Mouse (Mus musculus) hindbrain, embryonic 13.5 days (tissue): Measurements from ENCODE around the gene Kcna6. TPM values are rescaled to one million over a fixed set of nuclear protein-coding genes. Genes with fewer than 3 reads are reported as not detected.

ENCODE experiments used
- ATAC-seq: fragments of 200-750 bp; cut with Nextera tagmentation; 2 replicates; pipeline ENCODE4 v1.8.0; 2017; ENCODE audit warnings: moderate TSS enrichment; ENCODE audit not compliant: low FRiP score
- H3K27ac ChIP-seq: fragments of 300-500 bp; sonication (generic); 2 replicates; pipeline ENCODE4 v1.5.1; 2015; ENCODE audit warnings: inconsistent platforms, mild to moderate bottlenecking, moderate library complexity
- H3K27me3 ChIP-seq: fragments of 300-500 bp; sonication (generic); 2 replicates; pipeline ENCODE4 v1.6.1; 2015; ENCODE audit warnings: mild to moderate bottlenecking, inconsistent platforms
- H3K36me3 ChIP-seq: fragments of 300-500 bp; sonication (generic); 2 replicates; pipeline ENCODE4 v1.6.1; 2015; ENCODE audit warnings: mild to moderate bottlenecking, inconsistent platforms
- H3K4me1 ChIP-seq: fragments of 300-500 bp; sonication (generic); replicated peaks from 2 replicates; pipeline ENCODE4 v1.6.1; 2015; ENCODE audit warnings: inconsistent platforms
- H3K4me2 ChIP-seq: fragments of 300-500 bp; sonication (generic); 2 replicates; pipeline ENCODE4 v1.6.1; 2015; ENCODE audit warnings: inconsistent platforms, mild to moderate bottlenecking, moderate library complexity
- H3K4me3 ChIP-seq: fragments of 300-500 bp; sonication (generic); 2 replicates; pipeline ENCODE4 v1.5.1; 2015; ENCODE audit warnings: mild to moderate bottlenecking, inconsistent platforms
- H3K9ac ChIP-seq: fragments of 300-500 bp; sonication (generic); 2 replicates; pipeline ENCODE4 v1.6.1; 2015; ENCODE audit warnings: mild to moderate bottlenecking, inconsistent platforms
- H3K9me3 ChIP-seq: fragments of 300-500 bp; sonication (generic); 2 replicates; pipeline ENCODE4 v1.6.1; 2016; ENCODE audit warnings: inconsistent platforms
- WGBS: fragments of 180-500 bp; shearing (Covaris S2); methylation state at CpG from one replicate; pipeline ENCODE4 v1.1.7; 2015; 5-methylcytosine and 5-hydroxymethylcytosine counted together
- polyA plus RNA-seq: library from polyadenylated mRNA; unstranded; fragments of >200 nt; fragmentation: Nextera tagmentation; extraction: Ambion mirVana; gene quantifications from 2 replicates; pipeline ENCODE4 v1.2.1, GENCODE M21; 2015

Gene Kcna6
- polyA plus RNA-seq, 1 experiment from 2014 or later = 9.7 TPM

DNA sequence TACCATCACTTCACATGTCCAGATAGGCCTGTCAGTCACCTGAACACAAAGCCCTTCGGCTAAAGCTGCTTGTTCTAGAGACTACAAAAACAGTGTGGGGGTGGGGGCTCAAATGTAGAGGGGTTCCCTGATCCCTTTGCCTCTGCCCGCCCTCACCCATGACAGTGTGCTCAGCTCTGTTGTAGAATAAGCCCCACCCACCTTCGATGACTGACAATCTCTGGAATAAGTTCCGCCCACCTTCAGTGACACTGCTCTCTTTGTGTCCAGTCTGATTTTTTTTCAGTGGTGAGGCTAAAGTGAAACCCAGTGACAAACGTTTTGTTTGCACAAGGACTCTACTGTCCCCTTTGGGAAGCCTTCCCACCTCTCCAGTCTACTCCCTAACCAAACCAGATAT lies 26.1 kb upstream of the Kcna6 start:
- H3K27ac ChIP-seq = peak overlapping the region; percentile 85; the same call in 1 of the 2 replicates
- H3K9ac ChIP-seq = no peak overlapping the region
- H3K4me3 ChIP-seq = no peak overlapping the region
- no peaks in the 10 kb centered on the region for H3K36me3 ChIP-seq
- WGBS = 47% methylated on average over 5 of the region's 5 CpGs
- peaks cover 49% of the 10 kb centered on the region for H3K4me1 ChIP-seq
- no peak overlapping the region for H3K4me2 ChIP-seq
- H3K27me3 ChIP-seq = no peaks in the 10 kb centered on the region
- no peak for ATAC-seq
- H3K9me3 ChIP-seq = no peaks in the 10 kb centered on the region

DNA sequence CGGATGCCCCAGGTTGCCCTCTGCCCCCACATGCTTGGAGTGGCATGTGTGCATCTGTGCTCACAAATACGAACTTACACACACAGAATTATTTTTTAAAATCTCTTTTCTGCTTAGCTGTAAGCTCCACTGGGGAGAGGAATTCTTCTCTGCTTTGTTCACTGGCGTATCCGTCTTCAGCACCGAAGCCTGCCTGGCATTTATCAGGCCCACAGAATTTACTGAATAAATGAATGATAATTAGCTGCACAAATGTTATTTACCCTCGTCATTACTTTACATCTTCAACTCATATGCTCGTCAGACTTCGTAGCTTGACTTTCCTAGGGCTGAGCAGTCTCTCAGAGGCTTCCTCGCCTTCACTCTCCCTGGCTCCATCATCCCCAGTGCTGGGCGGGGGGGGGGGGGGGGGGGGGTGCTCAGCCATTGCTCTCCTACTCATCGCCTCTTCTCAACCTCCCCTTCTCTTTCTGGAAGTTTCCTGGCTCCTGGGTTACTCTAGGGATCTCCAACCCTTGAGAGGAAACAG lies 24.2 kb upstream of the Kcna6 start:
- H3K9me3 ChIP-seq = no peaks in the 10 kb centered on the region
- no peak for ATAC-seq
- no peaks in the 10 kb centered on the region for H3K27me3 ChIP-seq
- H3K4me3 ChIP-seq = no peak overlapping the region
- peaks cover 39% of the 10 kb centered on the region for H3K4me1 ChIP-seq
- no peak overlapping the region for H3K9ac ChIP-seq
- H3K27ac ChIP-seq = peak overlapping the region; percentile 19; the same call in 1 of the 2 replicates
- no peak overlapping the region for H3K4me2 ChIP-seq
- no peaks in the 10 kb centered on the region for H3K36me3 ChIP-seq
- WGBS = 49% methylated on average over 11 of the region's 11 CpGs

DNA sequence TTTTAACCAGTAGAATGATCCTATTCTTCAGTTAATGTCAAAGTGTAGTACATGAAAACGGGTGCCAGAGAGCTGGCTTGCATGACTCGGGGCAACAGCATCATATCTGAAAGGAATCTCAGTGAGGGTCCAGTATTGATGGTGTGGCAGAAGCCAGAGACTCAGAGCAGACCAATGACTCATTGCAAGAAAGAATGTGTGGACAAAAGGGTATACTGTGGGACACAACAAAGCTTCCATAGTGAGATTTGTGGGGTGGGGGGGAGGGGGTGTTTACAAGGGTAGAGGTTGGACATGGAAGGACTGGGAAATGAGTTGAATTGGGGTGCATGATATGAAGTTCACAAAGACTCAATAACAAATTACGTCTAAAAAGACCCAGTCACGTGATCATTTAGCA lies 20.9 kb upstream of the Kcna6 start:
- Histone ChIP-seq H3K4me3 (no peak overlapping the region), H3K9me3 (no peaks in the 10 kb centered on the region), H3K27ac (no peak overlapping the region), H3K4me2 (no peak overlapping the region), H3K9ac (no peak overlapping the region), H3K4me1 (peaks cover 7% of the 10 kb centered on the region; the same call in 1 of the 2 replicates), H3K36me3 (no peaks in the 10 kb centered on the region), H3K27me3 (no peaks in the 10 kb centered on the region)
- no peak for ATAC-seq
- 76% methylated on average over 4 of the region's 4 CpGs for WGBS

DNA sequence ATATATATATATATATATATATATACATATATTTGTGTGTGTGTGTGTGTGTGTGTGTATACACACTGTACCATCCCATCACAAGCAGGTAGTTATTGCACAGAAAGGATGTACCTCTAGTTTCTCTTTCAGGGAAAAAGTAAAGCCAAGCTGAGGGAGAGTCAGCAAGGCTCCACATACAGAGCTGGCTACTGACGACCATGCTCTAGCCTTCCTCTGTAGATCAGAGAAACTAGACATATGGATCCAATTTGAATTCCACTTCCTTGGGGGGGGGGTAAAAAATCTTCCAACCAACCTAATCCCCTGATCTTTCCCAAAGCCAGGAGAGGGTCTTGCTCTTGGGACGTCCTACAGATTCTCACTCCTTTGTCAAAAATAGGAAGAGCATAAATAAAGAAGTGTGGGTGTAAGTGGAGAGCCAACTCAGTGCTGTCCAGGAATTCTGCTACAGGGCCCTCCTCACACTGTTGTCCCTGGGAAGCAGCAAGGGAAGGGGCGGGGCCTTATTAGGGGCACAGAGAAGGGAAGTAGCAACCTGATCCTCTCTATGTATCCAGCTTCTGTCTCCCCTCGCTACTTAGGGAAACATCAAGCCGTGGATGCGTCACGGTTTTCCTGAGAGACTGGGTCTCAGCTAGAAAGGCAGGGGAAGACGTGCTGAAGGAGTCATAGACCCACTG lies 15.4 kb upstream of the Kcna6 start:
- no peak for ATAC-seq

DNA sequence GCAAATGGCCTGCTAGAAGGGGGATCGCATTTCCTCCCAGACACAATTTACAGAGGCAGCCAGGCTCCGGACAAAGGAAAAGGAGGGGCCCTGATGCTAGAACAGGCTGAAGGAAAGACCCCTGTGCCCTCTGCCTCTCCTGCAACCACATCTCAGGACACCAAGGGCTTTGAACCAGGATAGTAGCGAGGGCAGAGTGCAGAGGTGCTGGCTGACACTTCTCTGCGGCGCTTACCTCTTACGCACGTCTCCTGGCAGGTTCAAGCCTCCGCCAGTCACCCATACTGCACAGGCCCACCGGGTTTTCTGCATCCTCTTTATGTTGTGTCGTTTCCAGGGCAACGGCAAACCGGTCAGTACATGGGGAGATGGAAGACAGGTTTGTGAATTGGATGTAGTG lies 12.0 kb upstream of the Kcna6 start:
- ATAC-seq = peak; percentile 73
- WGBS = 22% methylated on average over 12 of the region's 12 CpGs
- H3K9ac ChIP-seq = peak overlapping the region; percentile 36; the same call in 1 of the 2 replicates

More for the DNA sequence above, 15.4 kb upstream of the Kcna6 start:
- no peaks in the 10 kb centered on the region for H3K36me3 ChIP-seq
- H3K4me1 ChIP-seq = peaks cover 19% of the 10 kb centered on the region
- no peak overlapping the region for H3K4me3 ChIP-seq
- H3K27me3 ChIP-seq = no peaks in the 10 kb centered on the region
- H3K4me2 ChIP-seq = no peak overlapping the region
- no peak overlapping the region for H3K9ac ChIP-seq
- no peaks in the 10 kb centered on the region for H3K9me3 ChIP-seq
- no peak overlapping the region for H3K27ac ChIP-seq
- 41% methylated on average over 8 of the region's 8 CpGs for WGBS

DNA sequence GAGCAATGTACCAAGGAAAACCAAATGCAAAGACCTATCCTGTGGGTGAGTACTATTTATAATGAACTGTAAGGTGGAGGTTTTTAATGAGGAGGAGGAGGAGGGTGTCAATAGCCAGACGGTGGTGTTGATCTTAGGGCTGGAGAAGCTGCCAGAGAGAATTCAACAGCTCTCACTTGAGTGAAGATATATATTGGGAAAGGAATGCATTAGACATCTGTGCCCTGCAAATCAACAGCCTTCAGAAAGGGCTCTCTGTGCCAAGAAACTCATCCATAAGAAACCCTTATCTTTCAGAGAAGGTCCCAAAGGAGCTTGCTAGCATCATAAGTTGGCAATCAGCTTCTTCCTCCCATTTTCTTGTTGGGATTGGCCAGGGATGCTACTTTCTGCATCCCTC lies 5.4 kb upstream of the Kcna6 start:
- 44% methylated on average over 1 of the region's 1 CpGs for WGBS
- Histone ChIP-seq H3K27me3 (peaks cover 13% of the 10 kb centered on the region), H3K4me3 (no peak overlapping the region), H3K36me3 (no peaks in the 10 kb centered on the region), H3K4me2 (no peak overlapping the region), H3K4me1 (0 out of 2 replicates have a peak, but pooled peaks cover 2% of the 10 kb centered on the region), H3K27ac (no peak overlapping the region), H3K9me3 (no peaks in the 10 kb centered on the region), H3K9ac (no peak overlapping the region)
- ATAC-seq = no peak

More for the DNA sequence above, 12.0 kb upstream of the Kcna6 start:
- Histone ChIP-seq H3K4me3 (no peak overlapping the region), H3K36me3 (no peaks in the 10 kb centered on the region), H3K4me2 (0 out of 2 replicates have a peak overlapping the region, but pooled peaks have one; percentile 27), H3K9me3 (no peaks in the 10 kb centered on the region), H3K27ac (peak overlapping the region; percentile 79), H3K27me3 (no peaks in the 10 kb centered on the region), H3K4me1 (peaks cover 19% of the 10 kb centered on the region)

DNA sequence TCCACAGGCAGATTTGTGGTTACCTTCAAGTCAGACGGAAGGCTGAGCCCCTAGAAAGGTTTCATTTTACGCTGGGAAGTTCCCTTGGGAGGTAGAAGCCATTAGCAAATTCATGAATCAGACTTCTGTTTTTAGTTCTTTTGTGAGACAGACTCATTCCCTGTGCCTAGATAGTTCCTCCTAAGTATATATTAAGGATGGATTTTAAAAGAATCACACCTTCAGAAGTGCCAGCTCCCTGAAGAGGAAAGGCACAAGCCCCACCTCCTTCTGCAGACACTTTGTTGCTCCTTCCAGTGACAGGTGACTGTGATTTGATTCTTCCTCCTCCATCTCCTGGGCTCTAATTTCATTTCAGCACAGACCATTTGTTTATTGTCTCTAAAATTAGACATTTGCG lies 2.1 kb upstream of the Kcna6 start:
- no peak for ATAC-seq
- H3K4me1 ChIP-seq = peaks cover 20% of the 10 kb centered on the region
- no peaks in the 10 kb centered on the region for H3K9me3 ChIP-seq
- H3K27me3 ChIP-seq = peaks cover 42% of the 10 kb centered on the region
- no peak overlapping the region for H3K27ac ChIP-seq
- H3K4me3 ChIP-seq = no peak overlapping the region
- no peak overlapping the region for H3K4me2 ChIP-seq
- no peak overlapping the region for H3K9ac ChIP-seq
- 51% methylated on average over 3 of the region's 3 CpGs for WGBS
- H3K36me3 ChIP-seq = no peaks in the 10 kb centered on the region

DNA sequence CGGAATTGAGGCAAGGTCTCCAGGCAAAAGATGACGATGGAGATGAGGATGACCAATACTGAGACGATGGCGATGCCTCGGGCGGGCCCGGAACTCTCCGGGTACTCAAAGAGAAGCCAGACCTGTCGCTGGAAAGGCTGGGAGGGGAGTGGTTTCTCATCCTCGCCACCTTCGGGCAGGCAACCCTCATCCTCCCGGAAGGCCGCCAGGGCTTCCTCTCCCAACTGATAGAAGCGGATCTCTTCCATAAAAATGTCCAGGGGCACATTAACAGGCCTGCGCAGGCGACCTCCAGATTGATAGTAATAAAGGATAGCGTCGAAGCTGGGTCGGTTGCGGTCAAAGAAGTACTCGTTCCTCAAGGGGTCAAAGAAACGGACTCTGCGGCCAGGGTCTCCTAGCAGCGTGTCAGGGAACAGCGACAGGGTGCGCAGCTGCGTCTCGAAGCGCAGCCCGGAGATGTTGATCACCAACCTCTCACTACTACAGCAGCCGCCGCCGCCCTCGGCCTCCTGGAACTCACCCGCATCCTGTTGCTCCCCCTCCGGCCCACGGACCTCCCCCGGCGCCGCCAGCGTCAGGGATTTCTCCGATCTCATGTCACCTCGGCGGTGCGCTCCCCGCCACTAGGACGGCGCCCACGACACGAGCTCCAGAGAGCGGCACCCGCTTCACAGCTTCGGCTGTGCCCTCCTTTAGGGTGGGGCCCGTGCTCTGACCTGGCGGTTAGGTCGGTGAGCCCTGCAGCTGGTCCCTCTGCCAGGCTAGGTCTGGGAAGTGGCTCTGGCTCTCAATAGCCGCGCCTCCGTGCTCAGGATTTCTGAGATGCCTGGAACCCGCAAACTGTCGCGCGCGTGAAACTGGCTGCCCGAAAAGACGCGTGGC lies 906 bp downstream of the Kcna6 start:
- H3K27me3 ChIP-seq = peaks cover 50% of the 10 kb centered on the region
- H3K27ac ChIP-seq = peak overlapping the region; percentile 72

DNA sequence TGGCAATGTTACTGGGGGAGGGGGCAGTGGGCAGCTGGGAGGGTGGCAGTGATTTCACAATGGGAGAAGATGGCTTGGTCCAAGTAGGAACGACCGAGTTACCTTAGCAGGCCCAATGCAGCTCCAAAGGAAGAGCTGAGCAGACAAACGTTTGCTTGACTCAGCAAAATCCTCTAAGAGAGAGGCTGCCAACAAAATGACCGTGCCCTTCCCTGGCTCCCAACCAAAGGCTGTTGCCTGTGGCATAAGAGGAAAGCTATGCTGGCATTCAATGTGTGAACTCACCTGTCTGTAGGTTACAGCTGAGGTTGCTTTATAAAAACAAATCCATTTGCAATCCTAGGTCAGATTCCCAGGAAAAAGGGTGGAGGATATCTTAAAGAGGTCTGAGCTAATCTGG lies 3.5 kb downstream of the Kcna6 start:
- Histone ChIP-seq H3K4me2 (peak overlapping the region; percentile 17; the same call in 1 of the 2 replicates), H3K27ac (no peak overlapping the region), H3K4me1 (peaks cover 64% of the 10 kb centered on the region), H3K9ac (no peak overlapping the region), H3K9me3 (no peaks in the 10 kb centered on the region), H3K27me3 (peaks cover 43% of the 10 kb centered on the region), H3K36me3 (no peaks in the 10 kb centered on the region), H3K4me3 (no peak overlapping the region)
- 79% methylated on average over 4 of the region's 4 CpGs for WGBS
- ATAC-seq = no peak

More for the DNA sequence above, 906 bp downstream of the Kcna6 start:
- ATAC-seq = peak; percentile 50
- Histone ChIP-seq H3K4me2 (peak overlapping the region; percentile 84), H3K4me3 (peak overlapping the region; percentile 58), H3K9ac (peak overlapping the region; percentile 75), H3K4me1 (peaks cover 42% of the 10 kb centered on the region), H3K9me3 (no peaks in the 10 kb centered on the region), H3K36me3 (no peaks in the 10 kb centered on the region)
- 1% methylated on average over 67 of the region's 67 CpGs for WGBS

DNA sequence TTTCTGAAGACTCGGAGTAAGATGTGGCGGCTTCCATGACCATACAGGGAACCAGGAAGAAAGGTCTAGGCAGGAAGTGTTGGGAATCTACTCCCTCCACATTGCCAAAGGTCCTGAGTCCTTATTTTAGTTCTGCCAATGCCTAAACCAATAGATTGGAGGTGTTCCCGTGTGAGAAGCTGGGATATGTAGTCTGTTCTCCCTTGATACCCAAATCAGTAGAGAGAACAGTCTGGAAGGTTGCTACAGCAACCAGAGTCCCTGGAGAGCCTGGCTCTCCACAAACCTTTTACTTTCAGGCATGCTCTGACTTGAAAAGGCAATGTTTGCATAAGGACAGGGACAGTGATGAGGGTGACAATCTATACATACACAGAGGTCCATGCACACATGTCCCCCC lies 4.7 kb downstream of the Kcna6 start:
- WGBS = 69% methylated on average over 3 of the region's 3 CpGs
- no peak for ATAC-seq

DNA sequence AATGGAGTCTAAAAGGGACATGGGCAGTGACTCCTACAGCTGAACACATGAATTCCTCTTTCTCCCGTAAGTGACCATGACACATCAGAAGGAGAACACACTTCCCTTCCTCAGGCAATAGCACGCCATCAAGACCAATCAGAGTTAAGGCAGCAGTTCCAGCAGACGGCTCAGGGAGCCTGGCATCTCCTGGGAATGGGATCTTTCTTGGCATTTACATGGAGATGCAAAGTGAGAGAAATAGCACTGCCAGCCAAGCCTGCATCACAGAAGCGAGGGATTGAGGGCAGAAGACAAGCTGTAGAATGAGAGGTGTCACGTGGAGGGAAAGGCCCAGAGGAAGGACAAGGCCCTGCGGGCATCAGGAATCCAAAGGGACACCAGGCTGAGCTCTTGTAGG lies 7.8 kb downstream of the Kcna6 start:
- Histone ChIP-seq H3K4me3 (no peak overlapping the region), H3K9me3 (no peaks in the 10 kb centered on the region), H3K4me1 (peaks cover 45% of the 10 kb centered on the region), H3K4me2 (no peak overlapping the region), H3K9ac (no peak overlapping the region), H3K27ac (no peak overlapping the region), H3K27me3 (peaks cover 9% of the 10 kb centered on the region), H3K36me3 (no peaks in the 10 kb centered on the region)
- ATAC-seq = no peak
- 80% methylated on average over 6 of the region's 6 CpGs for WGBS

More for the DNA sequence above, 4.7 kb downstream of the Kcna6 start:
- Histone ChIP-seq H3K27me3 (peaks cover 37% of the 10 kb centered on the region), H3K9me3 (no peaks in the 10 kb centered on the region), H3K4me2 (peak overlapping the region; percentile 34), H3K4me3 (no peak overlapping the region), H3K36me3 (no peaks in the 10 kb centered on the region), H3K4me1 (peaks cover 62% of the 10 kb centered on the region), H3K9ac (no peak overlapping the region), H3K27ac (no peak overlapping the region)

DNA sequence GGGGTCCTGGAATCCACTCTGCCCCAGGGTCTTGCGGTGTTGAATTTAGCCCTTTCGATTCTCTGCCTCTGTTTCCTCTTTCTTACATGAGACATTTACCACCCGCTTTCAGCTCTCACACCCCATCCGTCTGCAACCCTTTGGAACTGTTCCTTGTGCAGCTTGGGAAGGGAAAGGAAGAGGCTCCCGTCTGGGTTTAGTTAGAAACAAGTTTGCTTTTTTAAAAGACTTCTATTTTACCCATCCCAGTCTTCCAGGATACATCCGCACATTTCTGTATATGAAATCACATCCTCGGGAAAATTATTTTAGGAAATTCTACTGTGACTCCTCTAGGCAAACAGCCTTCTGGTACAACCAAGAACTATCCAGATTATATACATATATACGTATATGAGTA lies 11.7 kb downstream of the Kcna6 start:
- no peak overlapping the region for H3K4me3 ChIP-seq
- no peak overlapping the region for H3K27ac ChIP-seq
- peaks cover 15% of the 10 kb centered on the region for H3K4me1 ChIP-seq
- no peak for ATAC-seq
- H3K9ac ChIP-seq = no peak overlapping the region
- no peaks in the 10 kb centered on the region for H3K9me3 ChIP-seq
- no peak overlapping the region for H3K4me2 ChIP-seq
- no peaks in the 10 kb centered on the region for H3K36me3 ChIP-seq
- no peaks in the 10 kb centered on the region for H3K27me3 ChIP-seq
- WGBS = 91% methylated on average over 8 of the region's 8 CpGs
